Mouse (Mus musculus): Measurements from ENCODE around the gene Tomm6. TPM values are rescaled to one million over a fixed set of nuclear protein-coding genes. Genes with fewer than 3 reads are reported as not detected.

The Tomm6 gene
- polyA plus RNA-seq, 1 experiment from 2014 or later: 277 TPM

- Histone ChIP-seq H3K27ac (replicated peaks) (no peak overlapping the region), H3K4me2 (no peak overlapping the region), H3K4me1 (replicated peaks) (0 out of 2 replicates have a peak, but pooled peaks cover 3% of the 10 kb centered on the region), H3K9me3 (no peaks in the 10 kb centered on the region), H3K27me3 (no peaks in the 10 kb centered on the region), H3K9ac (no peak overlapping the region), H3K4me3 (no peak overlapping the region), H3K36me3 (no peaks in the 10 kb centered on the region)
- 76% methylated on average over 4 of the region's 4 CpGs for WGBS
- ATAC-seq (ENCODE audit: low FRiP score, low read depth): no peak
Measured at GRCm38 (mm10) chr17:47708972-47709371, 20.8 kb upstream of the Tomm6 start.

GRCm38 (mm10) chr17:47707961-47708360, 19.8 kb upstream of the Tomm6 start:
- 0 out of 2 replicates have a peak, but pooled peaks cover 1% of the 10 kb centered on the region for H3K4me1 ChIP-seq (replicated peaks)
- H3K4me2 ChIP-seq: no peak overlapping the region
- H3K9me3 ChIP-seq: no peaks in the 10 kb centered on the region
- no peak overlapping the region for H3K4me3 ChIP-seq
- H3K36me3 ChIP-seq: peaks cover 8% of the 10 kb centered on the region
- H3K27me3 ChIP-seq: 0 out of 2 replicates have a peak, but pooled peaks cover 2% of the 10 kb centered on the region
- no peak overlapping the region for H3K9ac ChIP-seq
- no peak overlapping the region for H3K27ac ChIP-seq (replicated peaks)
- 90% methylated on average over 3 of the region's 3 CpGs for WGBS
- no peak for ATAC-seq (ENCODE audit: low FRiP score, low read depth)

- H3K4me3 ChIP-seq: no peak overlapping the region
- 64% methylated on average over 1 of the region's 1 CpGs for WGBS
- no peak overlapping the region for H3K9ac ChIP-seq
- 0 out of 2 replicates have a peak, but pooled peaks cover 2% of the 10 kb centered on the region for H3K27me3 ChIP-seq
- no peaks in the 10 kb centered on the region for H3K9me3 ChIP-seq
- H3K36me3 ChIP-seq: peaks cover 22% of the 10 kb centered on the region
- no peak for ATAC-seq (ENCODE audit: low FRiP score, low read depth)
- H3K4me2 ChIP-seq: no peak overlapping the region
- H3K4me1 ChIP-seq (replicated peaks): no peaks in the 10 kb centered on the region
- no peak overlapping the region for H3K27ac ChIP-seq (replicated peaks)
Measured at GRCm38 (mm10) chr17:47706196-47706595, 18.0 kb upstream of the Tomm6 start.

GRCm38 (mm10) chr17:47704692-47705091, 16.5 kb upstream of the Tomm6 start:
- ATAC-seq (ENCODE audit: low FRiP score, low read depth): no peak
- no peak overlapping the region for H3K4me3 ChIP-seq
- no peaks in the 10 kb centered on the region for H3K9me3 ChIP-seq
- H3K4me1 ChIP-seq (replicated peaks): no peaks in the 10 kb centered on the region
- H3K27ac ChIP-seq (replicated peaks): no peak overlapping the region
- H3K4me2 ChIP-seq: no peak overlapping the region
- peaks cover 27% of the 10 kb centered on the region for H3K36me3 ChIP-seq
- H3K27me3 ChIP-seq: 0 out of 2 replicates have a peak, but pooled peaks cover 2% of the 10 kb centered on the region
- H3K9ac ChIP-seq: no peak overlapping the region
- WGBS: 78% methylated on average over 4 of the region's 4 CpGs

GRCm38 (mm10) chr17:47703556-47703955, 15.4 kb upstream of the Tomm6 start:
- H3K4me1 ChIP-seq (replicated peaks): no peaks in the 10 kb centered on the region
- H3K27ac ChIP-seq (replicated peaks): no peak overlapping the region
- no peak overlapping the region for H3K4me3 ChIP-seq
- WGBS: 38% methylated on average over 20 of the region's 20 CpGs
- no peak overlapping the region for H3K9ac ChIP-seq
- 0 out of 2 replicates have a peak, but pooled peaks cover 2% of the 10 kb centered on the region for H3K27me3 ChIP-seq
- ATAC-seq (ENCODE audit: low FRiP score, low read depth): no peak
- no peak overlapping the region for H3K4me2 ChIP-seq
- H3K9me3 ChIP-seq: no peaks in the 10 kb centered on the region
- H3K36me3 ChIP-seq: peaks cover 35% of the 10 kb centered on the region

GRCm38 (mm10) chr17:47702548-47703345, 14.6 kb upstream of the Tomm6 start:
- no peak overlapping the region for H3K27ac ChIP-seq (replicated peaks)
- ATAC-seq (ENCODE audit: low FRiP score, low read depth): no peak

GRCm38 (mm10) chr17:47701793-47702192, 13.6 kb upstream of the Tomm6 start:
- 0 out of 2 replicates have a peak, but pooled peaks cover 2% of the 10 kb centered on the region for H3K27me3 ChIP-seq
- no peaks in the 10 kb centered on the region for H3K4me1 ChIP-seq (replicated peaks)
- no peak overlapping the region for H3K4me2 ChIP-seq
- peak; percentile 49; the same call in 1 of the 2 replicates for ATAC-seq (ENCODE audit: low FRiP score, low read depth)
- 71% methylated on average over 9 of the region's 9 CpGs for WGBS
- no peak overlapping the region for H3K4me3 ChIP-seq
- no peaks in the 10 kb centered on the region for H3K9me3 ChIP-seq
- H3K9ac ChIP-seq: no peak overlapping the region
- H3K27ac ChIP-seq (replicated peaks): 0 out of 2 replicates have a peak overlapping the region, but pooled peaks have one; percentile 34
- peaks cover 35% of the 10 kb centered on the region for H3K36me3 ChIP-seq

More at GRCm38 (mm10) chr17:47702548-47703345, 14.6 kb upstream of the Tomm6 start:
- Histone ChIP-seq H3K4me3 (no peak overlapping the region), H3K4me2 (no peak overlapping the region), H3K9me3 (no peaks in the 10 kb centered on the region), H3K4me1 (replicated peaks) (no peaks in the 10 kb centered on the region), H3K36me3 (peaks cover 35% of the 10 kb centered on the region), H3K27me3 (0 out of 2 replicates have a peak, but pooled peaks cover 2% of the 10 kb centered on the region), H3K9ac (no peak overlapping the region)
- WGBS: 47% methylated on average over 28 of the region's 28 CpGs

GRCm38 (mm10) chr17:47699055-47699454, 10.9 kb upstream of the Tomm6 start:
- peaks cover 35% of the 10 kb centered on the region for H3K36me3 ChIP-seq
- 0 out of 2 replicates have a peak, but pooled peaks cover 2% of the 10 kb centered on the region for H3K27me3 ChIP-seq
- H3K4me3 ChIP-seq: no peak overlapping the region
- no peak overlapping the region for H3K4me2 ChIP-seq
- 68% methylated on average over 2 of the region's 2 CpGs for WGBS
- no peak for ATAC-seq (ENCODE audit: low FRiP score, low read depth)
- no peaks in the 10 kb centered on the region for H3K9me3 ChIP-seq
- peaks cover 14% of the 10 kb centered on the region for H3K4me1 ChIP-seq (replicated peaks)
- no peak overlapping the region for H3K9ac ChIP-seq
- H3K27ac ChIP-seq (replicated peaks): no peak overlapping the region

GRCm38 (mm10) chr17:47698156-47698555, 10.0 kb upstream of the Tomm6 start:
- Histone ChIP-seq H3K4me1 (replicated peaks) (peaks cover 22% of the 10 kb centered on the region), H3K9ac (no peak overlapping the region), H3K36me3 (peaks cover 28% of the 10 kb centered on the region), H3K4me3 (no peak overlapping the region), H3K4me2 (no peak overlapping the region), H3K9me3 (no peaks in the 10 kb centered on the region), H3K27me3 (no peaks in the 10 kb centered on the region), H3K27ac (replicated peaks) (no peak overlapping the region)
- 90% methylated on average over 10 of the region's 10 CpGs for WGBS
- no peak for ATAC-seq (ENCODE audit: low FRiP score, low read depth)

- no peaks in the 10 kb centered on the region for H3K27me3 ChIP-seq
- WGBS: 0% methylated on average over 15 of the region's 23 CpGs
- peak overlapping the region; percentile 62 for H3K4me3 ChIP-seq
- H3K36me3 ChIP-seq: peaks cover 13% of the 10 kb centered on the region
- peak overlapping the region; percentile 82 for H3K27ac ChIP-seq (replicated peaks)
- peak overlapping the region; percentile 85 for H3K9ac ChIP-seq
- no peak for ATAC-seq (ENCODE audit: low FRiP score, low read depth)
- H3K4me1 ChIP-seq (replicated peaks): peaks cover 26% of the 10 kb centered on the region
- H3K4me2 ChIP-seq: peak overlapping the region; percentile 82
- no peaks in the 10 kb centered on the region for H3K9me3 ChIP-seq
Measured at GRCm38 (mm10) chr17:47695337-47695710, 7.1 kb upstream of the Tomm6 start.

- peak; percentile 95 for ATAC-seq (ENCODE audit: low FRiP score, low read depth)
- H3K36me3 ChIP-seq: peaks cover 8% of the 10 kb centered on the region
- H3K9me3 ChIP-seq: no peaks in the 10 kb centered on the region
- H3K4me2 ChIP-seq: peak within 1 kb of the TSS; percentile 82
- H3K4me3 ChIP-seq: peak within 1 kb of the TSS; percentile 62
- WGBS: under 1% methylated on average over 73 of the region's 82 CpGs
- H3K27ac ChIP-seq (replicated peaks): peak within 1 kb of the TSS; percentile 82
- no peaks in the 10 kb centered on the region for H3K27me3 ChIP-seq
- peaks cover 32% of the 10 kb centered on the region for H3K4me1 ChIP-seq (replicated peaks)
- peak within 1 kb of the TSS; percentile 85 for H3K9ac ChIP-seq
Measured at GRCm38 (mm10) chr17:47694503-47695336, 6.5 kb upstream of the Tomm6 start, which contains the start of gene Prickle4. Gene Prickle4 (minus strand): TSS chr17:47694736.

GRCm38 (mm10) chr17:47694442-47694502, 6.1 kb upstream of the Tomm6 start, which contains the start of gene Gm21981:
Gene Gm21981 (minus strand): TSS chr17:47694455.
- no peaks in the 10 kb centered on the region for H3K27me3 ChIP-seq
- H3K27ac ChIP-seq (replicated peaks): peak within 1 kb of the TSS; percentile 82
- H3K4me3 ChIP-seq: peak within 1 kb of the TSS; percentile 62
- peak within 1 kb of the TSS; percentile 82 for H3K4me2 ChIP-seq
- H3K36me3 ChIP-seq: peaks cover 4% of the 10 kb centered on the region
- no peaks in the 10 kb centered on the region for H3K9me3 ChIP-seq
- no peak for ATAC-seq (ENCODE audit: low FRiP score, low read depth)
- 4% methylated on average over 3 of the region's 3 CpGs for WGBS
- H3K4me1 ChIP-seq (replicated peaks): peaks cover 36% of the 10 kb centered on the region
- peak within 1 kb of the TSS; percentile 85 for H3K9ac ChIP-seq
